Mouse (Mus musculus): ENCODE data around the gene Sipa1l1. TPM values are rescaled to one million over a fixed set of nuclear protein-coding genes. Genes with fewer than 3 reads are reported as not detected.
A peak's percentile ranks its signal among the peaks of the same experiment; 100 is the strongest.

The Sipa1l1 gene
- total and polyA plus RNA-seq, 3 experiments: 13.6 to 36.7 (median 23.6) TPM

DNA sequence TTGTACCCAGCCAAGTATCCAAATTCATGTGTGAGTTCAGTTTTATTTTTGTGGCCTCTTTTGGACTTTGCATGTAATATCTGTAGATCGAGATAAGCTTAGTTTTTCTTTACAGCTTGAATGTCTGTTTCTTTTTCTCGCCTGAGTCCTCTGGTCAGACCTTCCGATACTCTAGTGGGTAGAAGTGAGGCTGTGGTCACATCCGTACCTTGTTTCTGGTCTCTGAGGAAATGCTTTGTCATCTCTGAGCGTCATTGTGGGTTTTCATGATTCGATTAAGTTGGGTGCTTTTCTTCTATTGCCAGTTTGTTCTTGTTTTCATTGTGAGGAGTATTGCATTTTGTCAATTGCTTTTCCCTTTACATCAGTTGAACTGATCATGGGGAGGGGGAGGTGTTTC lies 76.1 kb downstream of the Sipa1l1 start (continued):
- TF ChIP-seq MEF2A (IDR thresholded peaks at IDR 0.05; ENCODE audit: borderline replicate concordance, low read depth, low read length) (peak; percentile 55; the same call in 1 of the 2 replicates), HCFC1 (IDR thresholded peaks at IDR 0.05; ENCODE audit: low read depth, low read length) (no peak), ZMIZ1 (IDR thresholded peaks at IDR 0.05; ENCODE audit: low read depth, low read length) (no peak), JUN (IDR thresholded peaks at IDR 0.05; ENCODE audit: insufficient read depth, low read depth, low read length) (peak; percentile 28; the same call in 1 of the 2 replicates), POLR2A (IDR thresholded peaks at IDR 0.05; ENCODE audit: low read depth, low read length) (no peak), CHD2 (IDR thresholded peaks at IDR 0.05; ENCODE audit: low read length) (0 out of 2 replicates have a peak, but pooled peaks have one; percentile 37), USF2 (conservative IDR thresholded peaks at IDR 0.05; ENCODE audit: low read depth, low read length) (no peak), KAT2A (IDR thresholded peaks at IDR 0.05; ENCODE audit: insufficient replicate concordance, low read length) (no peak), MYC (IDR thresholded peaks at IDR 0.05; ENCODE audit: low read depth, low read length) (no peak), IRF4 (IDR thresholded peaks at IDR 0.05; ENCODE audit: low read depth, low read length) (peak; percentile 72), TBP (conservative IDR thresholded peaks at IDR 0.05; ENCODE audit: low read depth, low read length) (no peak), USF1 (IDR thresholded peaks at IDR 0.05; ENCODE audit: low read depth, low read length) (no peak), JUND (conservative IDR thresholded peaks at IDR 0.05; ENCODE audit: low read depth, low read length) (peak; percentile 55; the same call in 1 of the 2 replicates), NELFE (IDR thresholded peaks at IDR 0.05; ENCODE audit: low read depth, low read length) (no peak)

GRCm38 (mm10) chr12:82246422-82246821 lies 77.3 kb downstream of the Sipa1l1 start:
- Histone ChIP-seq H3K27ac (ENCODE audit: insufficient read depth, low read depth) (no peak overlapping the region), H3K9ac (ENCODE audit: insufficient read depth, low read depth) (no peak overlapping the region), H3K4me3 (replicated peaks in 1 of 3; ENCODE audit: low read depth in 2 of 3, low read length in 2 of 3, poor library complexity in 1 of 3) (peak overlapping the region in 1 of 3 experiments; percentile 47), H3K4me1 (ENCODE audit: control insufficient read depth in 1 of 2, insufficient read depth in 2 of 2) (peaks cover 4 to 52% of the 10 kb centered on the region in 2 experiments; a peak in 3 of 4 replicates), H3K4me2 (ENCODE audit: insufficient read depth, low read depth, poor library complexity, severe bottlenecking) (no peak overlapping the region), H3K79me2 (replicated peaks; ENCODE audit: control insufficient read depth, extremely low read depth, insufficient read depth, poor library complexity, severe bottlenecking) (no peaks in the 10 kb centered on the region), H3K36me3 (replicated peaks in 1 of 2; ENCODE audit: control insufficient read depth in 1 of 2, insufficient read depth in 1 of 2, low read length in 1 of 2) (peaks cover 0 to 21% of the 10 kb centered on the region in 2 experiments), H3K27me3 (replicated peaks) (no peaks in the 10 kb centered on the region), H3K9me3 (replicated peaks; ENCODE audit: low read length) (peaks cover 10% of the 10 kb centered on the region)
- DNase-seq (ENCODE audit: extremely low read depth): no peak
- TF ChIP-seq NRF1 (IDR thresholded peaks at IDR 0.05; ENCODE audit: low read depth, low read length) (no peak), MAZ (IDR thresholded peaks at IDR 0.05; ENCODE audit: low read depth, low read length) (no peak), ZNF384 (IDR thresholded peaks at IDR 0.05; ENCODE audit: low read depth, low read length) (no peak), TCF12 (IDR thresholded peaks at IDR 0.05; ENCODE audit: low read depth, low read length) (no peak), RCOR1 (conservative IDR thresholded peaks at IDR 0.05; ENCODE audit: low read depth, low read length) (no peak), CHD2 (IDR thresholded peaks at IDR 0.05; ENCODE audit: low read length) (no peak), MAFK (IDR thresholded peaks at IDR 0.05; ENCODE audit: insufficient replicate concordance, low read length) (no peak), SIN3A (IDR thresholded peaks at IDR 0.05; ENCODE audit: low read length) (no peak), JUN (IDR thresholded peaks at IDR 0.05; ENCODE audit: insufficient read depth, low read depth, low read length) (no peak), POLR2AphosphoS2 (IDR thresholded peaks at IDR 0.05; ENCODE audit: low read depth, low read length) (no peak)
- in situ Hi-C loops (cut with MboI; ENCODE audit: low pct_ligation_motif_present, low pct_unique_long_range_greater_than_20kb, low sequenced_read_pairs): no loop called here
- dilution Hi-C loops (cut with MboI; ENCODE audit: extremely low pct_ligation_motif_present, extremely low pct_unique_long_range_greater_than_20kb, low sequenced_read_pairs): no loop called here
